Mouse (Mus musculus) heart, adult 2 months (tissue): ENCODE data around the gene Zfp286.

Experiments
- CTCF ChIP-seq: fragments of 200-600 bp; IDR thresholded peaks from 2 replicates; pipeline ENCODE4 v1.8.1; 2022; ENCODE audit warnings: antibody characterized with exemption, mild to moderate bottlenecking, moderate library complexity
- EP300 ChIP-seq: fragments of 200-500 bp; IDR thresholded peaks from 2 replicates; pipeline ENCODE4 v1.6.1; 2011; ENCODE audit warnings: low read depth, low read length, control low read depth; ENCODE audit not compliant: insufficient read depth
- POLR2A ChIP-seq: fragments of 200-500 bp; IDR thresholded peaks from 2 replicates; pipeline ENCODE4 v1.6.1; 2011; ENCODE audit warnings: mild to moderate bottlenecking, low read depth, low read length, control low read depth; ENCODE audit not compliant: insufficient read depth

- no peak for TF ChIP-seq EP300
- no peak for TF ChIP-seq CTCF
- TF ChIP-seq POLR2A, result no peak
Measured at GRCm38 (mm10) chr11:62706141-62706540, 83.1 kb downstream of the Zfp286 start.
